Mouse (Mus musculus): Measurements from ENCODE around the gene Sec31b. TPM values are rescaled to one million over a fixed set of nuclear protein-coding genes. Genes with fewer than 3 reads are reported as not detected.

Gene Sec31b
- polyA plus RNA-seq, 1 experiment from 2014 or later, result 0.36 TPM

DNA sequence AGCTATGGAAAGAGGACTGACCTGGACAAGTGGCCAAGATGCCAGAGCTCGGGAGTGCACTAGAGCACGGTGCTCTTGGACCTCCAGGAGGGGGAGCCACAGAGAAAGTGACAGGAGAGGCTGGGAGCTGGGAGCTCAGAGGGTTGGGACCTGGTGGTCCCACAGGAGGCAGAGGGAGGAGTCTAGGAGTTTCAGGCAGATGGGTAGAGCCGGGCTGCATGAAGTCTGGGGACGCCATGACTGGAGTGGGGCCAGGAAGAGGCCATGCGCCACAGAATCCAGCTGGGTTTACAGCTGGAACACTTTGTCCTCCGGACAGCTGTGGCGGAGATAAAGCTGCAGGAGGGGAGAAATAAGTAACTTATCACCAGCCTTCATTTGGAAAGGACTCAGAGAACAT, 26.5 kb downstream of the Sec31b start:
- H3K4me1 ChIP-seq, result peaks cover 24% of the 10 kb centered on the region
- H3K4me3 ChIP-seq (replicated peaks), result no peak overlapping the region

DNA sequence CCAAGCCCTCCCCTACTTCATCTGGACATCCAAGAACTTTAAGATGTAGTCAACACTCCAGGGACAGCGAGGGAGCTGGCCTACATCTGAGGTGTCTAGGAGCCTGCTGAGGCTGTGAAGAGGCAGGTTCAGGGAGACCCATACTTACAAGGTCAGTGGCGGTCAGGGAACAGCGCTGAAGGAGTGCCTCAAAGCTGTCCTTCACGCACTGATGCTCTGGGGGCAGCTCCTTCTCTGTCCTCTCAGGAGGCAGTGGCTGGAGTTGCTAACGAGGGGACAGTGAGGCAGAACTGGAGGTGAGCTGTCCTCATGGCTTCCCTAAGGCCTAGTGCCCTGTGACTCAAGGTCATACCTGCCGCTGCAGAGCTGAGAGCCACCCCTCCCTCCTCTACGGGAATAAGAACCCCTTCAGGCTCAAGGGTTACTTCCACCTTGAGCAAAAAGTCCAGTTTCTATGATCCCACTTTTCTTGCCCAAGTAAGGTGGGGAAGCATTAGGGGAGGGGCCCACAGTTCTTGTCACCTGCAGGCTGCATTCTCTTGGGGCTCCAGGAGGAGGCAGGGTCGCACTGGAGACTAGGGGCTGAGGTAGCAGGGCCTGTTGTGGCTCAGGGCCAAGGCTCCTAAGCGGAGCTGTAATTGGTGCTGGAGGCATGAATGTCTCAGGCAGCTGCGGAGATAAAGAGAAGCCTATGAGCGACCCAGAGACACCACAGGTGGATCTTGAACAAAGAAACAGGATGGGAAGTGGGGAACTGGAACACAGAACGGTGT, 27.5 kb downstream of the Sec31b start:
- Histone ChIP-seq H3K27ac (peak overlapping the region; percentile 46; the same call in 1 of the 2 replicates), H3K4me1 (peaks cover 34% of the 10 kb centered on the region)

More for the DNA sequence above, 26.5 kb downstream of the Sec31b start:
- Histone ChIP-seq H3K27me3 (peaks cover 89% of the 10 kb centered on the region), H3K27ac (0 out of 2 replicates have a peak overlapping the region, but pooled peaks have one; percentile 4), H3K4me2 (no peak overlapping the region), H3K36me3 (replicated peaks) (no peaks in the 10 kb centered on the region), H3K9me3 (no peaks in the 10 kb centered on the region), H3K9ac (no peak overlapping the region)
- no peak for ATAC-seq (ENCODE audit: low FRiP score)
- 29% methylated on average over 7 of the region's 7 CpGs for WGBS

DNA sequence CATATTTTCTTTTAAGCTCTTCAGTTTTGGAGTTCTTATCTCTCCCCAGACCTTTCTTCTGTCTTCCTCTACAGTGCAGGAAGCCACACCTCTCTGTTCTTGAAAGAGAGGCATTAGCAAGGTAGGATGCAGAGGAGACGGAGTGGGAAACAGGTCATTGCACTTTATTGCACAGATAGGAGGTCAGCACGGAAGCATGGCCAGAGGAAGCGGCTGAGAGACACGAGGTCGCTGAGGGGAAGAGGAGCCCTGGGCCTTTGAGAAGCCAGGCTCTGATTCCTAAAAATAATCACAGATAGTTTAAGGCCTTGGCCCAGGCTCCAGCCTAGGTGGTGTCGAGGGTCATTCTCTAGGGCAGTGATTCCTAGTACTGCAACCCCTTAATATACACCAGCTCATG, 29.9 kb downstream of the Sec31b start:
- peak overlapping the region; percentile 70 for H3K27ac ChIP-seq
- no peak for ATAC-seq (ENCODE audit: low FRiP score)
- 20% methylated on average over 6 of the region's 6 CpGs for WGBS

More for the DNA sequence above, 27.5 kb downstream of the Sec31b start:
- ATAC-seq (ENCODE audit: low FRiP score), result no peak
- H3K36me3 ChIP-seq (replicated peaks), result no peaks in the 10 kb centered on the region
- 36% methylated on average over 12 of the region's 12 CpGs for WGBS
- no peak overlapping the region for H3K4me2 ChIP-seq
- no peak overlapping the region for H3K4me3 ChIP-seq (replicated peaks)
- H3K27me3 ChIP-seq, result peaks cover 89% of the 10 kb centered on the region
- no peaks in the 10 kb centered on the region for H3K9me3 ChIP-seq
- H3K9ac ChIP-seq, result no peak overlapping the region

GRCm38 (mm10) chr19:44514521-44515451, 30.9 kb downstream of the Sec31b start:
- Histone ChIP-seq H3K4me1 (peaks cover 66% of the 10 kb centered on the region), H3K9ac (no peak overlapping the region), H3K4me2 (peak overlapping the region; percentile 32), H3K36me3 (replicated peaks) (no peaks in the 10 kb centered on the region), H3K27me3 (peaks cover 96% of the 10 kb centered on the region), H3K27ac (peak overlapping the region; percentile 82), H3K9me3 (no peaks in the 10 kb centered on the region), H3K4me3 (replicated peaks) (no peak overlapping the region)
- ATAC-seq (ENCODE audit: low FRiP score), result peak; percentile 80
- 2% methylated on average over 14 of the region's 14 CpGs for WGBS

More for the DNA sequence above, 29.9 kb downstream of the Sec31b start:
- no peaks in the 10 kb centered on the region for H3K9me3 ChIP-seq
- no peak overlapping the region for H3K4me3 ChIP-seq (replicated peaks)
- H3K9ac ChIP-seq, result 0 out of 2 replicates have a peak overlapping the region, but pooled peaks have one; percentile 21
- peaks cover 57% of the 10 kb centered on the region for H3K4me1 ChIP-seq
- H3K27me3 ChIP-seq, result peaks cover 95% of the 10 kb centered on the region
- H3K36me3 ChIP-seq (replicated peaks), result no peaks in the 10 kb centered on the region
- H3K4me2 ChIP-seq, result no peak overlapping the region

GRCm38 (mm10) chr19:44513921-44514482, 31.7 kb downstream of the Sec31b start:
- peak overlapping the region; percentile 32 for H3K4me2 ChIP-seq
- H3K27me3 ChIP-seq, result peaks cover 98% of the 10 kb centered on the region
- H3K36me3 ChIP-seq (replicated peaks), result no peaks in the 10 kb centered on the region
- H3K4me1 ChIP-seq, result peaks cover 66% of the 10 kb centered on the region
- WGBS, result 11% methylated on average over 7 of the region's 7 CpGs
- no peak for ATAC-seq (ENCODE audit: low FRiP score)
- no peak overlapping the region for H3K9ac ChIP-seq
- 0 out of 2 replicates have a peak overlapping the region, but pooled peaks have one; percentile 13 for H3K4me3 ChIP-seq (replicated peaks)
- no peaks in the 10 kb centered on the region for H3K9me3 ChIP-seq
- H3K27ac ChIP-seq, result peak overlapping the region; percentile 82

DNA sequence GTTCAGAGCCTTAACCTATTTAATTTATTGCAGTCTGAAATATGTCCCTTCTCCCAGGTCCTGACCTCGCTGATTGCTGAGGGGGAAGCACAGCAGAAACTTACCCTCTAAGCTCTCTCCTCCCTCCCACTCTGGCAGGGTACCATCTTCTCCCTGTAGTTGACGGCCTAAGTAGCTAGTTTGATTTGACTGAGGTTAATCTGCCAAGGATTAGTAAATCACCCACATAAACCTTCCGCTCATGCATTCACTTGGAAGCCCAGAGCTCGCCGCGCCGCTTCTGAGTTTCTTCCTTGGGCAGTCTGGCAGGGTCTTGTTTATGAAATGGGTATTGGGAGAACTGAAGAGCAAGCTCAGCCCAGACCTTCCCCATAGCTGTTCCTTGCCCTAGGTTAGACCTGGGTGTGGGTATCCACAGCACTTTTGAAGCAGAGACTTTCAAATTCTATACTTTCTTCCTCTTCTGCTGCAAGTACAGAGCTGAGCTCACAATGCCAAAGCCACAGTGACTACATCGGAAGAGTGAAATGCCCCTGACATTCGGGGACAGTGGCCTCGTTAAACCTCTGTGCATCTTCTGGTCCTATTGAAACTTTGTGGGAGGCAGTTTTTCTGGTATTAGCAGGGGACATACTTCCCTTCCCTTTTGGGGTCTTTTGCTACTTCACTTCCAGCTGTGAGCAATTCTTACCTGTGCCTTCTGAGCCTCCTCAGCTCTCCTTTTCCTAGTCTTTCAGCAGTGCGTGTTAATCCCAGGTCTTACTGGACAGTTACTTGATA, 32.4 kb downstream of the Sec31b start:
- Histone ChIP-seq H3K4me3 (replicated peaks) (peak overlapping the region; percentile 13), H3K27me3 (peaks cover 98% of the 10 kb centered on the region), H3K9ac (peak overlapping the region; percentile 21), H3K27ac (peak overlapping the region; percentile 82), H3K9me3 (no peaks in the 10 kb centered on the region), H3K4me2 (peak overlapping the region; percentile 32), H3K4me1 (peaks cover 64% of the 10 kb centered on the region), H3K36me3 (replicated peaks) (no peaks in the 10 kb centered on the region)
- no peak for ATAC-seq (ENCODE audit: low FRiP score)
- whole genome bisulfite sequencing, result 5% methylated on average over 11 of the region's 11 CpGs

- H3K4me2 ChIP-seq, result peak overlapping the region; percentile 32
- ATAC-seq (ENCODE audit: low FRiP score), result no peak
- peaks cover 98% of the 10 kb centered on the region for H3K27me3 ChIP-seq
- H3K9ac ChIP-seq, result no peak overlapping the region; the same call in 1 of the 2 replicates
- peak overlapping the region; percentile 82 for H3K27ac ChIP-seq
- H3K4me3 ChIP-seq (replicated peaks), result no peak overlapping the region; the same call in 1 of the 2 replicates
- 19% methylated on average over 5 of the region's 5 CpGs for WGBS
- H3K36me3 ChIP-seq (replicated peaks), result no peaks in the 10 kb centered on the region
- peaks cover 64% of the 10 kb centered on the region for H3K4me1 ChIP-seq
- H3K9me3 ChIP-seq, result no peaks in the 10 kb centered on the region
Observed at GRCm38 (mm10) chr19:44512601-44513000, 33.1 kb downstream of the Sec31b start.

DNA sequence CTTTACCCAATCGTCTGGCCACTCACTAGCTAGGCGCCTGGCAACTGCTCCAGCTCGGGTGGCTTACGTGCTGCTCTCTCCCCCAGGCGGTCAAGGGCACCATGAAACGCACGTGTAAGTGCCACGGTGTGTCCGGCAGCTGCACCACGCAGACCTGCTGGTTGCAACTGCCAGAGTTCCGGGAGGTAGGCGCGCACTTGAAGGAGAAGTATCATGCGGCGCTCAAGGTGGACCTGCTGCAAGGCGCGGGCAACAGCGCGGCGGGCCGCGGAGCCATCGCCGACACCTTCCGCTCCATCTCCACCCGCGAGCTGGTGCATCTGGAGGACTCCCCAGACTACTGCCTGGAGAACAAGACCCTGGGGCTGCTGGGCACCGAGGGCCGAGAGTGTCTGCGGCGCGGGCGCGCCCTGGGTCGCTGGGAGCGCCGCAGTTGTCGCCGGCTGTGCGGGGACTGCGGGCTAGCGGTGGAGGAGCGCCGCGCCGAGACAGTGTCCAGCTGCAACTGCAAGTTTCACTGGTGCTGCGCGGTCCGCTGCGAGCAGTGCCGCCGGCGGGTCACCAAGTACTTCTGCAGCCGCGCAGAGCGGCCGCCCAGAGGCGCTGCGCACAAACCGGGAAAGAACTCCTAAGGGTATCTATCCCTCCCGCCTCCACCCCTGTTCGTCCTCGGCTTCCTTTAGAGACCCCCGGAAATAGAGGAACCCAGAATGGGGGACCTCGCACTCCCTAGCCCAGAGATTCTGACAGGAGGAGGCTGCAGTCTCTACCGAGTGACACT, 34.0 kb downstream of the Sec31b start:
- peaks cover 98% of the 10 kb centered on the region for H3K27me3 ChIP-seq
- peak overlapping the region; percentile 45 for H3K4me3 ChIP-seq (replicated peaks)
- ATAC-seq (ENCODE audit: low FRiP score), result 0 out of 2 replicates have a peak, but pooled peaks have one; percentile 15
- peak overlapping the region; percentile 60 for H3K9ac ChIP-seq
- WGBS, result 1% methylated on average over 66 of the region's 66 CpGs
- H3K9me3 ChIP-seq, result no peaks in the 10 kb centered on the region
- H3K36me3 ChIP-seq (replicated peaks), result no peaks in the 10 kb centered on the region
- peaks cover 64% of the 10 kb centered on the region for H3K4me1 ChIP-seq
- peak overlapping the region; percentile 75 for H3K4me2 ChIP-seq
- H3K27ac ChIP-seq, result peak overlapping the region; percentile 75

- ATAC-seq (ENCODE audit: low FRiP score), result no peak
- Histone ChIP-seq H3K4me3 (replicated peaks) (peak overlapping the region; percentile 45), H3K36me3 (replicated peaks) (no peaks in the 10 kb centered on the region), H3K27ac (peak overlapping the region; percentile 75; the same call in 1 of the 2 replicates), H3K27me3 (peaks cover 96% of the 10 kb centered on the region), H3K4me1 (peaks cover 57% of the 10 kb centered on the region), H3K9me3 (no peaks in the 10 kb centered on the region), H3K9ac (peak overlapping the region; percentile 60), H3K4me2 (peak overlapping the region; percentile 75)
- WGBS, result 7% methylated on average over 12 of the region's 12 CpGs
Observed at GRCm38 (mm10) chr19:44510534-44511175, 35.0 kb downstream of the Sec31b start.

GRCm38 (mm10) chr19:44502741-44503140, 42.9 kb downstream of the Sec31b start:
- Histone ChIP-seq H3K27me3 (peaks cover 97% of the 10 kb centered on the region), H3K9ac (no peak overlapping the region), H3K4me1 (peaks cover 4% of the 10 kb centered on the region), H3K9me3 (no peaks in the 10 kb centered on the region), H3K36me3 (replicated peaks) (no peaks in the 10 kb centered on the region), H3K4me2 (no peak overlapping the region), H3K4me3 (replicated peaks) (no peak overlapping the region), H3K27ac (no peak overlapping the region)
- WGBS, result 79% methylated on average over 4 of the region's 4 CpGs
- no peak for ATAC-seq (ENCODE audit: low FRiP score)

Measured in forebrain, embryonic 12.5 days (tissue).